ENCODE assay signal across 8 mouse cellular contexts in the genomic region with DNA sequence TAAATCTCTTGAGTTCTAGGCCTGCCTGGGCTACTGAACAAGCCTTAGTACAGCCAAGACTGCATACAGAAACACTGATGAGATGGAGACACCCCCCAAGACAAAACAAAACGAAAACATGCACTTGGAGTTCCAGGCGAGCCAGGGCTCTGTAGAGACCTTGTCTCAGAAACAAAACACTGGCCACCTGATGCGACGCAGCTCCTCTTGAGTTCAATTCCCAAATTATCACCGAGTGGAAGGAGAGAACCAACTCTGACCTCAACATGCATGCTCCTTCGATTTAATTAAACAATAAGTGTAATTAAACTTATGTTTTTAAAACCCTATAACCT. TPM values are rescaled to one million over a fixed set of nuclear protein-coding genes. Genes with fewer than 3 reads are reported as not detected.
DNase-seq lines count a peak whose midpoint lies in the region; ATAC-seq and TF ChIP-seq lines count a peak whose summit lies in the region.

No protein-coding gene starts in this region.

- H3K4me3 ChIP-seq in lung, adult 2 months (replicated peaks; ENCODE audit: extremely low read depth, low read depth, low read length) = peak overlapping the region; percentile 1
- peak overlapping the region; percentile 71 for H3K4me3 ChIP-seq in embryonic facial prominence, embryonic 15.5 days (replicated peaks)
- H3K4me3 ChIP-seq in limb, embryonic 11.5 days (ENCODE audit: low read depth, low read length) = peak overlapping the region; percentile 74; the same call in 1 of the 2 replicates
- peak overlapping the region; percentile 56 for H3K4me3 ChIP-seq in myocyte

- peaks cover 12% of the 10 kb centered on the region for H3K79me2 ChIP-seq in myocyte (ENCODE audit: control insufficient read depth, insufficient read depth)

- no peak for ATAC-seq in embryonic facial prominence, embryonic 15.5 days (ENCODE audit: insufficient number of reproducible peaks, low FRiP score, low TSS enrichment, low read depth)
- no peak for ATAC-seq in limb, embryonic 11.5 days (ENCODE audit: insufficient number of reproducible peaks, low FRiP score, low TSS enrichment, low read depth)

- H3ac ChIP-seq in myocyte (ENCODE audit: control insufficient read depth, insufficient read length) = peak overlapping the region; percentile 84

- TF ChIP-seq CTCF in lung, adult 2 months (IDR thresholded peaks at IDR 0.05; ENCODE audit: insufficient read depth, low read length) = no peak

- WGBS in lung, adult 2 months = 12% methylated on average over 6 of the region's 6 CpGs
- WGBS in embryonic facial prominence, embryonic 15.5 days = 17% methylated on average over 6 of the region's 6 CpGs
- 29% methylated on average over 6 of the region's 6 CpGs for WGBS in limb, embryonic 11.5 days

- H3K36me3 ChIP-seq in embryonic facial prominence, embryonic 15.5 days = peaks cover 31% of the 10 kb centered on the region
- peaks cover 8% of the 10 kb centered on the region for H3K36me3 ChIP-seq in limb, embryonic 11.5 days (ENCODE audit: control insufficient read depth, insufficient read depth, low read length)
- H3K36me3 ChIP-seq in myocyte (ENCODE audit: control insufficient read depth, insufficient read depth) = peaks cover 16% of the 10 kb centered on the region

- no peaks in the 10 kb centered on the region for H3K27me3 ChIP-seq in embryonic facial prominence, embryonic 15.5 days
- no peaks in the 10 kb centered on the region for H3K27me3 ChIP-seq in limb, embryonic 11.5 days (ENCODE audit: control insufficient read depth, insufficient read depth, low read length)
- no peaks in the 10 kb centered on the region for H3K27me3 ChIP-seq in myocyte (ENCODE audit: control insufficient read depth, insufficient read depth, insufficient read length)

- 0 out of 2 replicates have a peak overlapping the region, but pooled peaks have one; percentile 80 for H3K9ac ChIP-seq in embryonic facial prominence, embryonic 15.5 days
- peak overlapping the region; percentile 95; the same call in 1 of the 2 replicates for H3K9ac ChIP-seq in limb, embryonic 11.5 days (ENCODE audit: low read length)

- peak; percentile 32 for DNase-seq in lung, adult 2 months
- DNase-seq in lung, postnatal 10 days = no peak
- peak; percentile 45 for DNase-seq in limb, embryonic 11.5 days (ENCODE audit: low spot score)
- no peak for DNase-seq in left cerebral cortex, adult 11 months (ENCODE audit: low spot score)
- DNase-seq in right cerebral cortex, postnatal 25 days = no peak
- no peak for DNase-seq in testis, postnatal 14 days (ENCODE audit: low spot score)

- H3K27ac ChIP-seq in embryonic facial prominence, embryonic 15.5 days (replicated peaks) = peak overlapping the region; percentile 98
- H3K27ac ChIP-seq in limb, embryonic 11.5 days (replicated peaks; ENCODE audit: low read depth, low read length) = peak overlapping the region; percentile 93

- H3K4me1 ChIP-seq in lung, adult 2 months (ENCODE audit: control insufficient read depth, insufficient read depth, low read length) = peaks cover 14% of the 10 kb centered on the region
- peaks cover 36% of the 10 kb centered on the region for H3K4me1 ChIP-seq in embryonic facial prominence, embryonic 15.5 days
- no peaks in the 10 kb centered on the region for H3K4me1 ChIP-seq in limb, embryonic 11.5 days (ENCODE audit: control insufficient read depth, insufficient read depth, low read length)

- H3K4me2 ChIP-seq in embryonic facial prominence, embryonic 15.5 days (replicated peaks) = peak overlapping the region; percentile 77
- peak overlapping the region; percentile 74 for H3K4me2 ChIP-seq in limb, embryonic 11.5 days (ENCODE audit: low read depth, severe bottlenecking)
- peak overlapping the region; percentile 94 for H3K4me2 ChIP-seq in myocyte (ENCODE audit: low read depth)

- no peaks in the 10 kb centered on the region for H3K9me3 ChIP-seq in embryonic facial prominence, embryonic 15.5 days (replicated peaks)
- H3K9me3 ChIP-seq in limb, embryonic 11.5 days (ENCODE audit: control insufficient read depth, low read length) = no peaks in the 10 kb centered on the region

- TF ChIP-seq POLR2A in lung, adult 2 months (IDR thresholded peaks at IDR 0.05; ENCODE audit: borderline replicate concordance, extremely low read depth, low read depth, low read length) = no peak
- no peak for TF ChIP-seq POLR2A in myocyte (IDR thresholded peaks at IDR 0.05; ENCODE audit: insufficient read length, low read depth)

TF ChIP-seq in myocyte, 11 proteins besides CTCF, POLR2A, EP300 and RAD21:
- no peak for TF ChIP-seq MYOG (IDR thresholded peaks at IDR 0.05; ENCODE audit: control insufficient read depth in 1 of 3, insufficient read depth in 1 of 3, insufficient read length in 2 of 3, low read depth in 2 of 3)
- no peak for TF ChIP-seq MYOD1 (IDR thresholded peaks at IDR 0.05; ENCODE audit: control insufficient read depth in 1 of 3, insufficient read length in 2 of 3, low read depth in 2 of 3)

RNA-seq across cellular contexts. Expression of gene Gpx1, which starts 0.2 kb away (rescaled TPM):
- 1,012 and 1,202 TPM in 2 replicates for polyA plus RNA-seq in lung, adult 2 months (2012; rRNA removed)
- 713 and 715 TPM in 2 replicates for polyA plus RNA-seq in embryonic facial prominence, embryonic 15.5 days (2015; fragmentation: Nextera tagmentation; extraction: Ambion mirVana)
- 798 and 887 TPM in 2 replicates for polyA plus RNA-seq in limb, embryonic 11.5 days (2014; fragmentation: Nextera tagmentation; extraction: Ambion mirVana)
- polyA plus RNA-seq in myocyte (2012; fragmentation: generic; extraction: Trizol) = 393 TPM

RNA-seq across cellular contexts. Expression of gene Usp4, which starts 9.1 kb away (rescaled TPM):
- 59.4 and 75.6 TPM in 2 replicates for polyA plus RNA-seq in lung, adult 2 months (2012; rRNA removed)
- 97.5 and 99.4 TPM in 2 replicates for polyA plus RNA-seq in embryonic facial prominence, embryonic 15.5 days (2015; fragmentation: Nextera tagmentation; extraction: Ambion mirVana)
- 130 and 133 TPM in 2 replicates for polyA plus RNA-seq in limb, embryonic 11.5 days (2014; fragmentation: Nextera tagmentation; extraction: Ambion mirVana)
- polyA plus RNA-seq in myocyte (2012; fragmentation: generic; extraction: Trizol) = 89.4 TPM

RNA-seq across cellular contexts. Expression of gene Tcta, which starts 32.6 kb away (rescaled TPM):
- 64.1 and 75.8 TPM in 2 replicates for polyA plus RNA-seq in lung, adult 2 months (2012; rRNA removed)
- polyA plus RNA-seq in embryonic facial prominence, embryonic 15.5 days (2015; fragmentation: Nextera tagmentation; extraction: Ambion mirVana) = 41.3 and 51.6 TPM in 2 replicates
- polyA plus RNA-seq in limb, embryonic 11.5 days (2014; fragmentation: Nextera tagmentation; extraction: Ambion mirVana) = 14.8 and 15.8 TPM in 2 replicates
- polyA plus RNA-seq in myocyte (2012; fragmentation: generic; extraction: Trizol) = 29.8 TPM

RNA-seq across cellular contexts. Expression of gene Rhoa, which starts 32.6 kb away (rescaled TPM):
- 167 and 313 TPM in 2 replicates for polyA plus RNA-seq in lung, adult 2 months (2012; rRNA removed)
- polyA plus RNA-seq in embryonic facial prominence, embryonic 15.5 days (2015; fragmentation: Nextera tagmentation; extraction: Ambion mirVana) = 452 and 468 TPM in 2 replicates
- 249 and 319 TPM in 2 replicates for polyA plus RNA-seq in limb, embryonic 11.5 days (2014; fragmentation: Nextera tagmentation; extraction: Ambion mirVana)
- 306 TPM for polyA plus RNA-seq in myocyte (2012; fragmentation: generic; extraction: Trizol)

RNA-seq across cellular contexts. Expression of gene Amt, which starts 41.9 kb away (rescaled TPM):
- 7.0 and 13.3 TPM in 2 replicates for polyA plus RNA-seq in lung, adult 2 months (2012; rRNA removed)
- 10.8 and 11.2 TPM in 2 replicates for polyA plus RNA-seq in embryonic facial prominence, embryonic 15.5 days (2015; fragmentation: Nextera tagmentation; extraction: Ambion mirVana)
- polyA plus RNA-seq in limb, embryonic 11.5 days (2014; fragmentation: Nextera tagmentation; extraction: Ambion mirVana) = 15.9 and 20.5 TPM in 2 replicates
- polyA plus RNA-seq in myocyte (2012; fragmentation: generic; extraction: Trizol) = 2.1 TPM

Comparison
In these comparisons a context has a peak if more than half of its experiments do, and no peak if none do; other contexts are left out.
1. DNase-seq: peak in lung, adult 2 months (single experiment) and limb, embryonic 11.5 days (single experiment); none in lung, postnatal 10 days (single experiment), left cerebral cortex, adult 11 months (single experiment), right cerebral cortex, postnatal 25 days (single experiment) and testis, postnatal 14 days (single experiment).
2. H3K4me3 ChIP-seq: peak in every context shown above with its lines; median percentile 74 in limb, embryonic 11.5 days; 71 in embryonic facial prominence, embryonic 15.5 days; 56 in myocyte; 1 in lung, adult 2 months.
3. Peak in every context shown above with its lines, with median percentiles within 50 percentile points of each other: H3K4me2 ChIP-seq.